Mouse (Mus musculus): ENCODE measurements around the gene Heyl.
A peak's percentile ranks its signal among the peaks of the same experiment; 100 is the strongest.

DNA sequence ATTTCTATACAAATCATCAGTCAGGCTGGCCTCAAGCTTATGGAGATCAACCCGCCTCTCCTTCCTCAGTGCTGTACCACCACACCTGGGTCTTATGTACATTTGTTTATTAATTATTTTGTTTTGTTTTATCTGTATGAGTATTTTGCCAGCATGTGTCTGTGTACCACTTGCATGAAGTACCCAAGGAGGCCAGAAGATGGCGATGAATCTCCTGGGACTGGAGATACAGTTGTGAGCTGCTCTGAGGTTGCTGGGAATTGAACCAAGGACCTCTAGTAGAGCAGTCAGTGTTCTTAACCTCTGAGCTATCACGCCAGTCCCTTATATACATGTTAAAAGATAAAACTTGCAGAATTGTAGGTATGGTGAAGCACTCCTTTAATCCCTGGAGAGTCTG lies 10.0 kb upstream of the Heyl start:
- TF ChIP-seq EP300 (IDR thresholded peaks at IDR 0.05; ENCODE audit: low read depth) (no peak), CTCF (IDR thresholded peaks at IDR 0.05; ENCODE audit: low read depth) (peak; percentile 59)
